Mouse (Mus musculus): ENCODE results near the gene Alb.

The Alb gene

GRCm38 (mm10) chr5:90492440-90492839, 31.7 kb downstream of the Alb start:
- DNase-seq (ENCODE audit: low spot score in 2 of 2): peak; percentile 71 to 74

GRCm38 (mm10) chr5:90494308-90494707, 33.6 kb downstream of the Alb start:
- DNase-seq (ENCODE audit: low spot score in 2 of 2): no peak

GRCm38 (mm10) chr5:90499509-90499908, 38.8 kb downstream of the Alb start:
- no peak for DNase-seq (ENCODE audit: low spot score in 2 of 2)

GRCm38 (mm10) chr5:90500714-90501113, 40.0 kb downstream of the Alb start:
- peak; percentile 47 to 54 for DNase-seq (ENCODE audit: low spot score in 2 of 2)

- DNase-seq (ENCODE audit: low spot score in 2 of 2): no peak
These were observed 41.1 kb downstream of the Alb start for GRCm38 (mm10) chr5:90501752-90502151.

- DNase-seq (ENCODE audit: low spot score in 2 of 2): no peak
These were observed 44.0 kb downstream of the Alb start for GRCm38 (mm10) chr5:90504742-90505141.

- no peak for DNase-seq (ENCODE audit: low spot score in 2 of 2)
These were observed 45.8 kb downstream of the Alb start for GRCm38 (mm10) chr5:90506507-90506906.

- no peak for DNase-seq (ENCODE audit: low spot score in 2 of 2)
These were observed 46.8 kb downstream of the Alb start for GRCm38 (mm10) chr5:90507411-90507949.

- no peak for DNase-seq (ENCODE audit: low spot score in 2 of 2)
These were observed 49.3 kb downstream of the Alb start for GRCm38 (mm10) chr5:90509828-90510592.

GRCm38 (mm10) chr5:90512288-90512955, 51.7 kb downstream of the Alb start:
- no peak for DNase-seq (ENCODE audit: low spot score in 2 of 2)

GRCm38 (mm10) chr5:90515561-90515960, 54.9 kb downstream of the Alb start:
- no peak for DNase-seq (ENCODE audit: low spot score in 2 of 2)

- no peak for DNase-seq (ENCODE audit: low spot score in 2 of 2)
These were observed 57.8 kb downstream of the Alb start, which contains the start of gene Afm for GRCm38 (mm10) chr5:90518356-90519100. Gene Afm (plus strand): TSS chr5:90518932.
